Mouse (Mus musculus) kidney, adult 2 months (tissue): ENCODE data around the gene Acot6.

ENCODE experiments used
- CTCF ChIP-seq: fragments of 200-500 bp; conservative IDR thresholded peaks from 2 replicates; pipeline ENCODE4 v1.5.1; 2011; ENCODE audit warnings: low read depth, mild to moderate bottlenecking, control low read depth, low read length, moderate library complexity, mixed read lengths; ENCODE audit not compliant: insufficient read depth, insufficient read length
- POLR2A ChIP-seq: fragments of 200-500 bp; IDR thresholded peaks from one replicate; pipeline ENCODE4 v1.6.1; 2011; ENCODE audit warnings: low read depth, low read length, control low read depth

- TF ChIP-seq POLR2A, result no peak
- TF ChIP-seq CTCF, result no peak
Observed at GRCm38 (mm10) chr12:84099605-84100004, 849 bp upstream of the Acot6 start.
